Mouse (Mus musculus): ENCODE data around the gene Cetn3. TPM values are rescaled to one million over a fixed set of nuclear protein-coding genes. Genes with fewer than 3 reads are reported as not detected.

Cetn3 gene
- total and polyA plus RNA-seq, 2 experiments: 2.3 to 40.1 TPM

GRCm38 (mm10) chr13:81791861-81792260 lies 9.0 kb downstream of the Cetn3 start:
- H3K4me1 ChIP-seq (ENCODE audit: control insufficient read depth, insufficient read depth, low read length): no peaks in the 10 kb centered on the region; the same call in 1 of the 2 replicates
- no peak overlapping the region for H3K27ac ChIP-seq (replicated peaks; ENCODE audit: insufficient read depth, low read depth, low read length)
- no peak for DNase-seq (ENCODE audit: extremely low read depth, low read depth, low spot score)
- TF ChIP-seq CTCF (IDR thresholded peaks at IDR 0.05; ENCODE audit: low read depth, low read length) (no peak), POLR2A (IDR thresholded peaks at IDR 0.05; ENCODE audit: extremely low read depth, insufficient read depth, low read length) (no peak)
- peaks cover 21% of the 10 kb centered on the region for H3K36me3 ChIP-seq (ENCODE audit: control insufficient read depth, insufficient read depth, low read length)
- H3K4me3 ChIP-seq (ENCODE audit: insufficient read depth, low read depth, low read length): no peak overlapping the region
- H3K27me3 ChIP-seq (ENCODE audit: control insufficient read depth, insufficient read depth, low read length): no peaks in the 10 kb centered on the region
- WGBS: 67% methylated on average over 8 of the region's 8 CpGs
- no peak overlapping the region for H3K9ac ChIP-seq (ENCODE audit: low read depth, low read length)
- no peaks in the 10 kb centered on the region for H3K79me2 ChIP-seq (ENCODE audit: control insufficient read depth, insufficient read depth, low read length)

GRCm38 (mm10) chr13:81793850-81794249 lies 11.0 kb downstream of the Cetn3 start:
- H3K79me2 ChIP-seq (ENCODE audit: control insufficient read depth, insufficient read depth, low read length): no peaks in the 10 kb centered on the region
- H3K4me3 ChIP-seq (ENCODE audit: insufficient read depth, low read depth, low read length): no peak overlapping the region
- H3K27me3 ChIP-seq (ENCODE audit: control insufficient read depth, insufficient read depth, low read length): no peaks in the 10 kb centered on the region
- TF ChIP-seq CTCF (IDR thresholded peaks at IDR 0.05; ENCODE audit: low read depth, low read length) (no peak), POLR2A (IDR thresholded peaks at IDR 0.05; ENCODE audit: extremely low read depth, insufficient read depth, low read length) (no peak)
- H3K9ac ChIP-seq (ENCODE audit: low read depth, low read length): no peak overlapping the region
- H3K4me1 ChIP-seq (ENCODE audit: control insufficient read depth, insufficient read depth, low read length): no peaks in the 10 kb centered on the region; the same call in 1 of the 2 replicates
- H3K27ac ChIP-seq (replicated peaks; ENCODE audit: insufficient read depth, low read depth, low read length): no peak overlapping the region
- no peak for DNase-seq (ENCODE audit: extremely low read depth, low read depth, low spot score)
- H3K36me3 ChIP-seq (ENCODE audit: control insufficient read depth, insufficient read depth, low read length): peaks cover 12% of the 10 kb centered on the region
- WGBS: 55% methylated on average over 1 of the region's 1 CpGs

GRCm38 (mm10) chr13:81801121-81801520 lies 18.2 kb downstream of the Cetn3 start:
- Histone ChIP-seq H3K27ac (replicated peaks; ENCODE audit: insufficient read depth, low read depth, low read length) (no peak overlapping the region), H3K4me1 (ENCODE audit: control insufficient read depth, insufficient read depth, low read length) (no peaks in the 10 kb centered on the region), H3K27me3 (ENCODE audit: control insufficient read depth, insufficient read depth, low read length) (no peaks in the 10 kb centered on the region), H3K36me3 (ENCODE audit: control insufficient read depth, insufficient read depth, low read length) (no peaks in the 10 kb centered on the region; the same call in 1 of the 2 replicates), H3K79me2 (ENCODE audit: control insufficient read depth, insufficient read depth, low read length) (no peaks in the 10 kb centered on the region), H3K9ac (ENCODE audit: low read depth, low read length) (no peak overlapping the region), H3K4me3 (ENCODE audit: insufficient read depth, low read depth, low read length) (no peak overlapping the region)
- no peak for TF ChIP-seq CTCF (IDR thresholded peaks at IDR 0.05; ENCODE audit: low read depth, low read length)
- no peak for TF ChIP-seq POLR2A (IDR thresholded peaks at IDR 0.05; ENCODE audit: extremely low read depth, insufficient read depth, low read length)
- WGBS: 36% methylated on average over 3 of the region's 3 CpGs
- DNase-seq (ENCODE audit: extremely low read depth, low read depth, low spot score): peak; percentile 29

GRCm38 (mm10) chr13:81803713-81804112 lies 20.8 kb downstream of the Cetn3 start:
- Histone ChIP-seq H3K9ac (ENCODE audit: low read depth, low read length) (no peak overlapping the region), H3K27ac (replicated peaks; ENCODE audit: insufficient read depth, low read depth, low read length) (no peak overlapping the region), H3K27me3 (ENCODE audit: control insufficient read depth, insufficient read depth, low read length) (no peaks in the 10 kb centered on the region), H3K4me1 (ENCODE audit: control insufficient read depth, insufficient read depth, low read length) (no peaks in the 10 kb centered on the region), H3K36me3 (ENCODE audit: control insufficient read depth, insufficient read depth, low read length) (no peaks in the 10 kb centered on the region), H3K4me3 (ENCODE audit: insufficient read depth, low read depth, low read length) (no peak overlapping the region), H3K79me2 (ENCODE audit: control insufficient read depth, insufficient read depth, low read length) (no peaks in the 10 kb centered on the region)
- DNase-seq (ENCODE audit: extremely low read depth, low read depth, low spot score): no peak
- 88% methylated on average over 4 of the region's 4 CpGs for WGBS
- TF ChIP-seq CTCF (IDR thresholded peaks at IDR 0.05; ENCODE audit: low read depth, low read length) (no peak), POLR2A (IDR thresholded peaks at IDR 0.05; ENCODE audit: extremely low read depth, insufficient read depth, low read length) (no peak)

- H3K36me3 ChIP-seq (ENCODE audit: control insufficient read depth, insufficient read depth, low read length): no peaks in the 10 kb centered on the region
- TF ChIP-seq CTCF (IDR thresholded peaks at IDR 0.05; ENCODE audit: low read depth, low read length) (no peak), POLR2A (IDR thresholded peaks at IDR 0.05; ENCODE audit: extremely low read depth, insufficient read depth, low read length) (no peak)
- no peaks in the 10 kb centered on the region for H3K27me3 ChIP-seq (ENCODE audit: control insufficient read depth, insufficient read depth, low read length)
- no peak overlapping the region for H3K9ac ChIP-seq (ENCODE audit: low read depth, low read length)
- H3K4me1 ChIP-seq (ENCODE audit: control insufficient read depth, insufficient read depth, low read length): no peaks in the 10 kb centered on the region
- no peak for DNase-seq (ENCODE audit: extremely low read depth, low read depth, low spot score)
- no peak overlapping the region for H3K4me3 ChIP-seq (ENCODE audit: insufficient read depth, low read depth, low read length)
- H3K79me2 ChIP-seq (ENCODE audit: control insufficient read depth, insufficient read depth, low read length): no peaks in the 10 kb centered on the region
- no peak overlapping the region for H3K27ac ChIP-seq (replicated peaks; ENCODE audit: insufficient read depth, low read depth, low read length)
These were observed 39.9 kb downstream of the Cetn3 start for GRCm38 (mm10) chr13:81822750-81823149.

- TF ChIP-seq CTCF (IDR thresholded peaks at IDR 0.05; ENCODE audit: low read depth, low read length) (no peak), POLR2A (IDR thresholded peaks at IDR 0.05; ENCODE audit: extremely low read depth, insufficient read depth, low read length) (no peak)
- Histone ChIP-seq H3K4me3 (ENCODE audit: insufficient read depth, low read depth, low read length) (no peak overlapping the region), H3K27me3 (ENCODE audit: control insufficient read depth, insufficient read depth, low read length) (no peaks in the 10 kb centered on the region), H3K27ac (replicated peaks; ENCODE audit: insufficient read depth, low read depth, low read length) (no peak overlapping the region), H3K9ac (ENCODE audit: low read depth, low read length) (no peak overlapping the region), H3K79me2 (ENCODE audit: control insufficient read depth, insufficient read depth, low read length) (no peaks in the 10 kb centered on the region), H3K36me3 (ENCODE audit: control insufficient read depth, insufficient read depth, low read length) (no peaks in the 10 kb centered on the region), H3K4me1 (ENCODE audit: control insufficient read depth, insufficient read depth, low read length) (no peaks in the 10 kb centered on the region)
- 66% methylated on average over 11 of the region's 11 CpGs for WGBS
- no peak for DNase-seq (ENCODE audit: extremely low read depth, low read depth, low spot score)
These were observed 41.9 kb downstream of the Cetn3 start for GRCm38 (mm10) chr13:81824576-81825330.

Measured in liver, adult 2 months (tissue).